Mouse (Mus musculus): ENCODE results near the gene Rnf186. TPM values are rescaled to one million over a fixed set of nuclear protein-coding genes. Genes with fewer than 3 reads are reported as not detected.

Rnf186 gene
- polyA plus RNA-seq, 1 experiment from 2014 or later: not detected

DNA sequence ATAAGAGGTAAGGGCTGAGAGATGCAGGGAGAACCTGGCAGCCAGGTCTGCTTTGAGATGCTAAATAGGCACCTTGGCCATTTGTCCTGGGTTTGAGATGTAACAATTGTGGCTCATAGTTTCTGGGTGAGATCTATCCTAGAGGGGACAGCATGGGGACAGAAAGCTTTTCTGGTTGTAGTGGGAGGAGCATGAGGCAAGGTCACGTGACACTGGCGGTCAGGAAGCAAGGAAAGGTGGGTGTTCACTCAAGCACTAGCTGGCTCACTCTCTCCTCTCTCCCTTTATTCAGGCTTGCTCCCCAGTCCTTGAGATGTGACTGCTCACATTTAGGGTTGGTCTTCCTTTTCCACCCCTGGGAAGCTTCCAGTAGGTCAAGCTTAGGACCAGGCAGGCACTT, 34.1 kb downstream of the Rnf186 start:
- whole genome bisulfite sequencing: 44% methylated on average over 2 of the region's 2 CpGs
- Histone ChIP-seq H3K9me3 (no peaks in the 10 kb centered on the region; the same call in 1 of the 2 replicates), H3K36me3 (replicated peaks) (no peaks in the 10 kb centered on the region), H3K27ac (no peak overlapping the region), H3K27me3 (ENCODE audit: poor library complexity, severe bottlenecking) (no peaks in the 10 kb centered on the region), H3K4me1 (peaks cover 16% of the 10 kb centered on the region), H3K4me3 (no peak overlapping the region)
- no peak for DNase-seq (ENCODE audit: extremely low spot score, low spot score)

DNA sequence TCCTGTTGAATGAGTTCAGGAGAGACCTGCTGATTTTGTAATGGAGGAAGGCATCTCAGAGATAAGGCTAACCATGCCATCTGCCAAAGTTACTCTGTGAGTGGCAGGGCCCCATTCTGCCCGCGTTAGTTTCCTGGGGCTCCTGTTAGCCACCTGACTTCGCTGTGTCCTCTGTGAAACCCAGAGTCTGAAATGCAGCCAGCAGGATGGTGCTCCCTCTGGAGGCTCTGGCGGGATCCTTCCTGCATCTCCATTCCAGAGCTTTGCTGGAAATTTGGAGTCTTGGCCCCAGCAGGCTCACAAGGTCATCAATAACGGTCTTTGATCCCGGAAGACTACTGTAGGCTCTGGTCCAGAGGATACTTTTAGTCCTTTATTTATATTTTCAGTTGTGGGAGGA, 34.5 kb downstream of the Rnf186 start:
- no peak overlapping the region for H3K4me3 ChIP-seq
- no peaks in the 10 kb centered on the region; the same call in 1 of the 2 replicates for H3K9me3 ChIP-seq
- 34% methylated on average over 6 of the region's 6 CpGs for WGBS
- H3K27me3 ChIP-seq (ENCODE audit: poor library complexity, severe bottlenecking): no peaks in the 10 kb centered on the region
- no peaks in the 10 kb centered on the region for H3K36me3 ChIP-seq (replicated peaks)
- H3K4me1 ChIP-seq: peaks cover 16% of the 10 kb centered on the region
- no peak overlapping the region for H3K27ac ChIP-seq
- DNase-seq (ENCODE audit: extremely low spot score, low spot score): no peak

- DNase-seq (ENCODE audit: extremely low spot score, low spot score): no peak
- peaks cover 29% of the 10 kb centered on the region for H3K4me1 ChIP-seq
- H3K4me3 ChIP-seq: no peak overlapping the region
- H3K27me3 ChIP-seq (ENCODE audit: poor library complexity, severe bottlenecking): no peaks in the 10 kb centered on the region
- H3K27ac ChIP-seq: no peak overlapping the region
- no peaks in the 10 kb centered on the region for H3K9me3 ChIP-seq
- H3K36me3 ChIP-seq (replicated peaks): no peaks in the 10 kb centered on the region
- 72% methylated on average over 8 of the region's 8 CpGs for WGBS
Measured at GRCm38 (mm10) chr4:139004067-139004466, 37.2 kb downstream of the Rnf186 start.

GRCm38 (mm10) chr4:139005214-139005613, 38.3 kb downstream of the Rnf186 start:
- WGBS: 76% methylated on average over 6 of the region's 6 CpGs
- no peak overlapping the region for H3K4me3 ChIP-seq
- no peak for DNase-seq (ENCODE audit: extremely low spot score, low spot score)
- H3K9me3 ChIP-seq: no peaks in the 10 kb centered on the region
- no peaks in the 10 kb centered on the region for H3K27me3 ChIP-seq (ENCODE audit: poor library complexity, severe bottlenecking)
- H3K27ac ChIP-seq: no peak overlapping the region
- H3K4me1 ChIP-seq: peaks cover 29% of the 10 kb centered on the region
- H3K36me3 ChIP-seq (replicated peaks): no peaks in the 10 kb centered on the region

DNA sequence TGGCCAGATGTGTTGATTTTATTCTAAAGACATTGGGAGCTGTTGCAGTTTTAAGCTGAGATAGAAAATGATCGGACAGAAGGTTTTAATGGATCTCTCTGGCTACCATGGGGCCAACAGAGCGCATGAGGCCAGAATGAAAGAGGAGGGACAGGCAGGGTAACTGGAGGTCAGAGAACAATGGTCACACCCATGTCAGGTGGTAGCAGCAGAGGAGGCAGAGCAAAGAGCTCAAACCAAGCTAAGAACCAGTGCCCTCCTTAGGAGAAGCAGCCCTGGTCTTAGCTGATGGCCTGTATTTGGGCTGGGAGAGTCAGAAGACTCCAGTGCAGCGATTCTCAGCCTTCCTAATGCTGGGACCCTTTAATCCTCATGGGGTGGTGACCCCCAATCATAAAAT, 40.4 kb downstream of the Rnf186 start:
- no peak for DNase-seq (ENCODE audit: extremely low spot score, low spot score)
- no peaks in the 10 kb centered on the region for H3K27me3 ChIP-seq (ENCODE audit: poor library complexity, severe bottlenecking)
- 85% methylated on average over 3 of the region's 3 CpGs for WGBS

DNA sequence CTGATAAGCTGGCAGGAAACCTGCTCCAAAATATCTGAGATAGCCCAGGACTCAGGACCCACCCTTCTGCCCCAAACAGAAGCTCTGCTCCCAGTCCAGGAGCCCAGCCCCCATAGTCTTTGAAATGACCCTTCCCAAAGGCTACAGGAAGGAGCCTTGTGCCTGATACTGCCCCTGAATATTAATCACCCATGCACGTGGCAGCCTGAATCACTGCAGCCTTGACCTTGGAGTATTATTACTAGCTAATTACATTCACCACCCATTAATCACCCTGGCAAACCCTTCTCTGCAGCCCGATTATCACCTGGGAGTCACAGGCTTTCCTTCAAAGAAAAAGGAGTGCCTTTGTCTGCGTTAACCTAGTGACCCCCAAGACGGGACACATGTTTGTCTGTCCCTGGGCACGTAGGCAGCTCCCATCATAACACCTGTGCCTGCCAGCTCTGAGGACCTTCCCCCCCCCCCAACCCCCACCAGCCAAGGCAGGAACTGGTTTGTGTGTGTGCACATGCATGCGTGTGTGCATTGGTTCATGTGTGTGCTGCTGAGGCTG, 41.1 kb downstream of the Rnf186 start:
- 66% methylated on average over 6 of the region's 6 CpGs for WGBS
- H3K4me1 ChIP-seq: peaks cover 19% of the 10 kb centered on the region
- no peaks in the 10 kb centered on the region for H3K36me3 ChIP-seq (replicated peaks)
- H3K27ac ChIP-seq: no peak overlapping the region
- H3K9me3 ChIP-seq: no peaks in the 10 kb centered on the region
- no peaks in the 10 kb centered on the region for H3K27me3 ChIP-seq (ENCODE audit: poor library complexity, severe bottlenecking)
- no peak overlapping the region for H3K4me3 ChIP-seq
- no peak for DNase-seq (ENCODE audit: extremely low spot score, low spot score)

More for the DNA sequence above, 40.4 kb downstream of the Rnf186 start:
- H3K9me3 ChIP-seq: no peaks in the 10 kb centered on the region
- no peaks in the 10 kb centered on the region for H3K36me3 ChIP-seq (replicated peaks)
- H3K4me1 ChIP-seq: peaks cover 19% of the 10 kb centered on the region
- no peak overlapping the region for H3K27ac ChIP-seq
- H3K4me3 ChIP-seq: no peak overlapping the region

GRCm38 (mm10) chr4:139011201-139011702, 44.3 kb downstream of the Rnf186 start:
- H3K4me3 ChIP-seq: no peak overlapping the region
- H3K27me3 ChIP-seq (ENCODE audit: poor library complexity, severe bottlenecking): no peaks in the 10 kb centered on the region
- H3K27ac ChIP-seq: no peak overlapping the region
- 96% methylated on average over 13 of the region's 13 CpGs for WGBS
- peaks cover 5% of the 10 kb centered on the region; the same call in 1 of the 2 replicates for H3K9me3 ChIP-seq
- no peak for DNase-seq (ENCODE audit: extremely low spot score, low spot score)
- H3K4me1 ChIP-seq: peaks cover 13% of the 10 kb centered on the region
- H3K36me3 ChIP-seq (replicated peaks): no peaks in the 10 kb centered on the region

GRCm38 (mm10) chr4:139013281-139013680, 46.4 kb downstream of the Rnf186 start:
- no peaks in the 10 kb centered on the region for H3K27me3 ChIP-seq (ENCODE audit: poor library complexity, severe bottlenecking)
- 92% methylated on average over 11 of the region's 11 CpGs for WGBS
- no peak overlapping the region for H3K27ac ChIP-seq
- H3K36me3 ChIP-seq (replicated peaks): no peaks in the 10 kb centered on the region
- peaks cover 2% of the 10 kb centered on the region for H3K4me1 ChIP-seq
- H3K9me3 ChIP-seq: peaks cover 5% of the 10 kb centered on the region; the same call in 1 of the 2 replicates
- no peak for DNase-seq (ENCODE audit: extremely low spot score, low spot score)
- H3K4me3 ChIP-seq: no peak overlapping the region

DNA sequence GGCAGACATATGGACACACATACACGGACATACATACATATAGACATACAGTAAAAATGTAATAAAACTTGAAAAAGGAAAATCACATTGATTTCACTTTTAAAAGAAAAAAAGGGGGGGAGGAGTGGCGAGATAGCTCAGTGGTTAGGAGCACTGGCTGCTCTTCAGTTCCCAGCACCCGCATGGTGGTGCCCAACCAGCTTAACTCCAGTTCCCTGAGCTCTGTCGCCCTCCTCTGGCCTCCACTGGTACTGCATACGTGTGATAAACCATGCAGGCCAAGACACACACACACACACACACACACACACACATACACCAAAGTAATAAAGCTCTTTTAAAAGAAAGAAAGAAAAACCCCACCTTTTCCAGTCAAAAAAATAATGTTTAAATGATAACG, 47.9 kb downstream of the Rnf186 start:
- peaks cover 5% of the 10 kb centered on the region; the same call in 1 of the 2 replicates for H3K9me3 ChIP-seq
- no peaks in the 10 kb centered on the region for H3K27me3 ChIP-seq (ENCODE audit: poor library complexity, severe bottlenecking)
- no peaks in the 10 kb centered on the region for H3K36me3 ChIP-seq (replicated peaks)
- H3K4me1 ChIP-seq: no peaks in the 10 kb centered on the region
- WGBS: 83% methylated on average over 6 of the region's 6 CpGs
- no peak overlapping the region for H3K4me3 ChIP-seq
- H3K27ac ChIP-seq: no peak overlapping the region
- no peak for DNase-seq (ENCODE audit: extremely low spot score, low spot score)

Other genes with a start within 250 kb of the Rnf186 start
- gene Pla2g2c, start 242.3 kb upstream of the Rnf186 start, polyA plus RNA-seq (2016; fragmentation: Nextera tagmentation; extraction: Ambion mirVana): 0.33 and 0.57 TPM in 2 replicates
- 1.0 and 1.4 TPM in 2 replicates for gene Ubxn10, start 229.9 kb upstream of the Rnf186 start, polyA plus RNA-seq (2016; fragmentation: Nextera tagmentation; extraction: Ambion mirVana)
- gene Pla2g2f, start 209.5 kb upstream of the Rnf186 start, polyA plus RNA-seq (2016; fragmentation: Nextera tagmentation; extraction: Ambion mirVana): not detected in 2 replicates
- gene Pla2g2d, start 191.4 kb upstream of the Rnf186 start, polyA plus RNA-seq (2016; fragmentation: Nextera tagmentation; extraction: Ambion mirVana): 0.15 TPM in 1 of 2 replicates, not detected in the other
- 0.66 and 0.86 TPM in 2 replicates for gene Pla2g5, start 103.6 kb upstream of the Rnf186 start, polyA plus RNA-seq (2016; fragmentation: Nextera tagmentation; extraction: Ambion mirVana)
- not detected in 2 replicates for gene Gm13030, start 93.1 kb upstream of the Rnf186 start, polyA plus RNA-seq (2016; fragmentation: Nextera tagmentation; extraction: Ambion mirVana)
- not detected in 2 replicates for gene Pla2g2e, start 89.2 kb upstream of the Rnf186 start, polyA plus RNA-seq (2016; fragmentation: Nextera tagmentation; extraction: Ambion mirVana)
- gene Otud3, start 53.2 kb upstream of the Rnf186 start, polyA plus RNA-seq (2016; fragmentation: Nextera tagmentation; extraction: Ambion mirVana): 3.5 TPM in 2 replicates
- gene Tmco4, start 5.8 kb downstream of the Rnf186 start, polyA plus RNA-seq (2016; fragmentation: Nextera tagmentation; extraction: Ambion mirVana): 0.90 and 1.0 TPM in 2 replicates
- gene Htr6, start 108.5 kb downstream of the Rnf186 start, polyA plus RNA-seq (2016; fragmentation: Nextera tagmentation; extraction: Ambion mirVana): 0.07 and 0.12 TPM in 2 replicates
- gene Nbl1, start 125.9 kb downstream of the Rnf186 start, polyA plus RNA-seq (2016; fragmentation: Nextera tagmentation; extraction: Ambion mirVana): 19.6 and 22.7 TPM in 2 replicates
- gene Minos1, start 164.0 kb downstream of the Rnf186 start, polyA plus RNA-seq (2016; fragmentation: Nextera tagmentation; extraction: Ambion mirVana): 375 and 389 TPM in 2 replicates
- gene Capzb, start 225.8 kb downstream of the Rnf186 start, polyA plus RNA-seq (2016; fragmentation: Nextera tagmentation; extraction: Ambion mirVana): 340 and 360 TPM in 2 replicates